Mouse (Mus musculus) liver, embryonic 12.5 days (tissue): ENCODE results near the gene Zranb2. TPM values are rescaled to one million over a fixed set of nuclear protein-coding genes. Genes with fewer than 3 reads are reported as not detected.

Source experiments
- ATAC-seq: fragments of 200-750 bp; cut with Nextera tagmentation; 2 replicates; pipeline ENCODE4 v1.8.0; 2017; ENCODE audit warnings: moderate number of reproducible peaks, mild to moderate bottlenecking, moderate library complexity
- H3K27ac ChIP-seq: fragments of 300-500 bp; sonication (generic); 2 replicates; pipeline ENCODE4 v1.5.1; 2016; ENCODE audit warnings: mild to moderate bottlenecking
- H3K27me3 ChIP-seq: fragments of 300-500 bp; sonication (generic); replicated peaks from 2 replicates; pipeline ENCODE4 v1.6.1; 2016; ENCODE audit warnings: mild to moderate bottlenecking, moderate library complexity
- H3K36me3 ChIP-seq: fragments of 300-500 bp; sonication (generic); 2 replicates; pipeline ENCODE4 v1.6.1; 2016; ENCODE audit warnings: mild to moderate bottlenecking, moderate library complexity
- H3K4me1 ChIP-seq: fragments of 300-500 bp; sonication (generic); 2 replicates; pipeline ENCODE4 v1.6.1; 2016
- H3K4me2 ChIP-seq: fragments of 300-500 bp; sonication (generic); 2 replicates; pipeline ENCODE4 v1.6.1; 2016; ENCODE audit warnings: mild to moderate bottlenecking, moderate library complexity
- H3K4me3 ChIP-seq: fragments of 300-500 bp; sonication (generic); 2 replicates; pipeline ENCODE4 v1.5.1; 2016; ENCODE audit warnings: mild to moderate bottlenecking, moderate library complexity
- H3K9ac ChIP-seq: fragments of 300-500 bp; sonication (generic); 2 replicates; pipeline ENCODE4 v1.6.1; 2016; ENCODE audit warnings: mild to moderate bottlenecking, moderate library complexity
- H3K9me3 ChIP-seq: fragments of 300-500 bp; sonication (generic); replicated peaks from 2 replicates; pipeline ENCODE4 v1.6.1; 2016; ENCODE audit warnings: mild to moderate bottlenecking, moderate library complexity
- WGBS: fragments of 180-500 bp; shearing (Covaris S2); methylation state at CpG from one replicate; pipeline ENCODE4 v1.1.7; 2016; ENCODE audit not compliant: insufficient replicate concordance; 5-methylcytosine and 5-hydroxymethylcytosine counted together
- microRNA counts: library from miRNA; unstranded; fragments of <30 nt; microRNA quantifications from one replicate; lab custom pipeline; 2017
- microRNA-seq: library from miRNA; unstranded; fragments of <30 nt; microRNA quantifications from one replicate; pipeline ENCODE4, GENCODE M21; 2017
- polyA plus RNA-seq: library from polyadenylated mRNA; unstranded; fragments of >200 nt; fragmentation: Nextera tagmentation; extraction: Ambion mirVana; gene quantifications from 2 replicates; pipeline ENCODE4 v1.2.1, GENCODE M21; 2016

The Zranb2 gene
- polyA plus RNA-seq, 1 experiment from 2014 or later = 74.8 TPM

DNA sequence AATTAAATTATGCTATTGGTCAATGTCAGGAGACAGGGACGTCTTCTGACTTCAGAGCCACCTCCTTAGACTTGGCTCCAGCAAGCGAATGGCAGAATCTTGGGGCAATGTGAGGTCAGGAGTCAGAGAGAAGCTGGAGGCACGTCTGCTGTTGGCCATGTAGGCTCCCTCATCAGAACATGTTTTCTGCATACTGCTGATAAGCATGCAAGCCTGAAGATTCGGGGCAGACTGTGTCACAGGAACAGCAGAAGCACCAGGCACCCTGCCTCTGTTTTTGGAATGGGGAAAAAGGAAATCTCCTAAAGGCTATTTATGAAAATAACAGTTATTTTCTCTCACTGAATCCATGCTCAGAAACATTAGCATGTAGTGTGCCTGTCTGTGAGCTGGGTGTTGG is 46.3 kb downstream of the Zranb2 start:
- no peak overlapping the region for H3K9ac ChIP-seq
- H3K4me2 ChIP-seq = peak overlapping the region; percentile 22
- no peaks in the 10 kb centered on the region for H3K27me3 ChIP-seq
- H3K9me3 ChIP-seq = no peaks in the 10 kb centered on the region
- H3K4me3 ChIP-seq = no peak overlapping the region
- ATAC-seq = peak; percentile 85
- H3K4me1 ChIP-seq = peaks cover 70% of the 10 kb centered on the region
- H3K36me3 ChIP-seq = no peaks in the 10 kb centered on the region
- 16% methylated on average over 4 of the region's 4 CpGs for whole genome bisulfite sequencing
- peak overlapping the region; percentile 67 for H3K27ac ChIP-seq

DNA sequence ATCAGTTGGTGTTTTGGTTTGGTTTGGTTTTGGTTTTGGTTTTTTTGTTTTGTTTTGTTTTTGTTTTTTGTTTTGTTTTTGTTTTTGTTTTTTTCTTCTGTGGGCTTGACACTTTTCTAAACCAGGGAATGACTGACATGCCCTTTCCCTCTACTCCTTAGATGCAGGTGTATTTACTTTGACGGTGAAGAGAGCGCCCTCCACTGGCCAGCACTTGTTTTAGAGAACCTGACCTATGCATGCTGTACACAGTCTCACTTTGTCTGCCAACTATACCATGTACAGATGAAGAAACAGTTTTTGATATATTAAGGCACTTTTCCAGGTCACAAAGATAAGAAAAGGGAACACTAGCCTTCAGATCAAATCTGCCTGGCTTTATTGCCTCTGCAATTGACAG is 47.8 kb downstream of the Zranb2 start:
- no peak for ATAC-seq
- H3K9me3 ChIP-seq = no peaks in the 10 kb centered on the region
- H3K4me2 ChIP-seq = no peak overlapping the region
- no peak overlapping the region for H3K27ac ChIP-seq
- peaks cover 56% of the 10 kb centered on the region for H3K4me1 ChIP-seq
- no peak overlapping the region for H3K4me3 ChIP-seq
- no peaks in the 10 kb centered on the region for H3K27me3 ChIP-seq
- no peak overlapping the region for H3K9ac ChIP-seq
- H3K36me3 ChIP-seq = no peaks in the 10 kb centered on the region
- WGBS = 11% methylated on average over 2 of the region's 2 CpGs

DNA sequence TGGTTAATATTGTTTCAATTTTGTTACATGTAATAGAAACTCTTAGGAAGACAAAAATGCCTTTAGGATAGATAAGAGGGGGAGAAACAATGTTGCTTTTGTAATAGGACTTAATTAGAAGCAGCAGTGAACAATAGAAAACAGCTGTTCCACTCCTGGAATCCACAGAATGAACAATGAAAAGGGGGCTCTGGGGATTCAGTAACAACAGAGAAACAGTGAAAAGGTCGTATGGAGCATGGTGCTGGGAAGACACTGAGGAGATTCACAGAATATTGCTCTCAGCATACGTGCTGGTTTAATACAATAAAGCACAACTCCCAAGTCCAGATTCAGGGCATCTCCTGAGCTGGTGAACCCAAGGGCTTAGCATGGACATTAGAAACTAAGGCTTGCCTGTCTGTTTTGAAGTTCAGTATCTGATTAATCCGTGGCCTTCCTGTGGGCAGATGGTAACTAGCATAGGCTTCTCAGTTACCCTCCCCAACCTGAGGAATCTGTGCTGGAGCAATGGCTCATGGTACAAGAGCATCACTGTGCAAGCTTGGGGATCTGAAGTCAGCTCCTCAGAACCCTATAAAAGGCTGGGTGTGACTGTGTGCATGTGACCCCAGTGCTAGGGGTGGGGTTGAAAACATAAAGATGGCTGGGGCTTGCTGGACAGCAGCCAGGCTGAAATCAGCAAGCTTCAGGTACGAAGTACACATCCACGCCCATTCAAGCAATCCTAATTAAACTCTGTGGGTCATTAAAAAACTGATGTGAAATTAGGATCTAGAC is 48.9 kb downstream of the Zranb2 start:
- no peak overlapping the region for H3K4me2 ChIP-seq
- no peaks in the 10 kb centered on the region for H3K27me3 ChIP-seq
- H3K4me3 ChIP-seq = no peak overlapping the region
- H3K36me3 ChIP-seq = no peaks in the 10 kb centered on the region
- H3K9ac ChIP-seq = no peak overlapping the region
- H3K9me3 ChIP-seq = no peaks in the 10 kb centered on the region
- ATAC-seq = no peak
- 64% methylated on average over 5 of the region's 5 CpGs for WGBS
- no peak overlapping the region for H3K27ac ChIP-seq
- peaks cover 45% of the 10 kb centered on the region for H3K4me1 ChIP-seq

DNA sequence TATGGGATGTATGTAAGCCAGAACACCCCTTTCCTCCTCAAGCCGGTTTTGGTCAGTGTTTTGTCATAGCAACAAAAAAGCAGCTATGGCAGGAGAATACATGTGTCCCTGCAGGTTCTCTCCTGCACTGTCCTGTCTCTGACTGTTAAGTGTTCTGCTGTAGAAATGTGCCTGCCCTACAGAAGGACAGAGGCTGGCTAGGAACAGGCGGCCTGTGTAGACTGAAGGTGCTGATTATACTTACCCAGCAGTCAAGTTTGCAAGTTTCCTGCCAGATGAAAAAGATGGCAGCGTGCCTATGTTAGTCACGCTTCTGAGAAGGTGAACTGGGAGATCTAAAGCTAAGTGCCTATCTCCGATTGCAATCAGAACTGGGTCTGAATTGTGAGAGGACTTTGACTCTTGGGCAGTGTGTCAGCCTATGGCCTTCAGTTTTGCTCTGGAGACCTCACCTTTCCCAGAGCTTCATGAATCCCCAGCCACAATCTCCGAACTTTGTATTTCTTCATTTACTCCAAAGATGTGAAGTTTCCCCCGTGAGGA is 63.9 kb downstream of the Zranb2 start:
- peak; percentile 30; the same call in 1 of the 2 replicates for ATAC-seq
- Histone ChIP-seq H3K27ac (no peak overlapping the region), H3K4me1 (peaks cover 7% of the 10 kb centered on the region; the same call in 1 of the 2 replicates), H3K4me3 (no peak overlapping the region), H3K4me2 (no peak overlapping the region), H3K36me3 (no peaks in the 10 kb centered on the region), H3K9ac (no peak overlapping the region), H3K27me3 (no peaks in the 10 kb centered on the region), H3K9me3 (no peaks in the 10 kb centered on the region)
- 67% methylated on average over 7 of the region's 7 CpGs for WGBS

MicroRNAs encoded within 50 kb of the gene (microRNA counts, 519-probe panel; counts per million panel counts)
- 582 counts per million, percentile 70 among the panel's probes with 10 or more counts for microRNA mmu-miR-186 (lab: Ali Mortazavi, UCI)

Small RNA genes within 50 kb of the gene (microRNA-seq; reads per million reads assigned to microRNA genes)
- gene Mir186 = 766 reads per million, percentile 72 among the genes with 10 or more reads in this experiment

Other genes with a start within 250 kb of the Zranb2 start
- 9.5 and 9.6 TPM in 2 replicates for gene Ptger3, start 32.7 kb downstream of the Zranb2 start, polyA plus RNA-seq